Mouse (Mus musculus): ENCODE results near the gene Vgll3. TPM values are rescaled to one million over a fixed set of nuclear protein-coding genes. Genes with fewer than 3 reads are reported as not detected.
A peak's percentile ranks its signal among the peaks of the same experiment; 100 is the strongest.

The Vgll3 gene
- 5.8 and 6.5 TPM in 2 replicates for polyA plus RNA-seq (2015; fragmentation: Nextera tagmentation; extraction: Ambion mirVana)

- Histone ChIP-seq H3K27ac (ENCODE audit: low read length) (peak within 1 kb of the TSS; percentile 52), H3K4me1 (ENCODE audit: control insufficient read depth, insufficient read depth, low read length) (no peaks in the 10 kb centered on the region), H3K4me2 (ENCODE audit: low read depth, low read length) (peak within 1 kb of the TSS; percentile 87), H3K27me3 (ENCODE audit: control insufficient read depth, insufficient read depth, low read length) (no peaks in the 10 kb centered on the region), H3K4me3 (replicated peaks; ENCODE audit: low read length) (peak within 1 kb of the TSS; percentile 71), H3K9me3 (replicated peaks; ENCODE audit: control insufficient read depth, low read length) (no peaks in the 10 kb centered on the region), H3K9ac (ENCODE audit: low read length) (peak within 1 kb of the TSS; percentile 80), H3K36me3 (ENCODE audit: control insufficient read depth, insufficient read depth, low read length) (no peaks in the 10 kb centered on the region)
- under 1% methylated on average over 84 of the region's 86 CpGs for WGBS
- peak; percentile 96 for ATAC-seq (ENCODE audit: insufficient read depth, low FRiP score)
Measured at GRCm38 (mm10) chr16:65814918-65815881, at the start of gene Vgll3. Vgll3 (plus strand) TSS chr16:65815257.

DNA sequence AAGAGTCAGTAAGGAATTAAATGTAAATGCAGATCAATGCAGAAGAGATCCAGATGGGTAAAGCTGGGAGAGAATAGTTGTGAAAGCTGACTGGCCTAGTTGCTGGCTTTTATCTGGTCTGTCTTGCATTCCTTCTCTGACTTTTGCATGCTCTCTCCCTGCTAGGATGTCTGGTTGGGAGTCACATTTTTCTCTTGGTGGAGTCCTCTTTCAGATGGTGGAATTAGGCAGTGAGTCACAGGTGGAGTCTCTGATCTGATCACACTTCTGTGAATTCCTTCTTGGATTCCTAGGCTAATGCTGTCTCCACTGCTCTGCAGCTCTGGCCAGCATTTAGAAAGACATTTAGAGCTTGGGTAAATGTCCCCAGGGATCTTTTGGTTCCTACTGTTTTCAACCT lies 49.1 kb upstream of the Vgll3 start:
- Histone ChIP-seq H3K36me3 (ENCODE audit: control insufficient read depth, insufficient read depth, low read length) (no peaks in the 10 kb centered on the region), H3K27ac (ENCODE audit: low read length) (no peak overlapping the region), H3K4me2 (ENCODE audit: low read depth, low read length) (no peak overlapping the region), H3K27me3 (ENCODE audit: control insufficient read depth, insufficient read depth, low read length) (no peaks in the 10 kb centered on the region), H3K9ac (ENCODE audit: low read length) (no peak overlapping the region), H3K4me1 (ENCODE audit: control insufficient read depth, insufficient read depth, low read length) (no peaks in the 10 kb centered on the region), H3K9me3 (replicated peaks; ENCODE audit: control insufficient read depth, low read length) (no peaks in the 10 kb centered on the region), H3K4me3 (replicated peaks; ENCODE audit: low read length) (no peak overlapping the region)
- ATAC-seq (ENCODE audit: insufficient read depth, low FRiP score), result no peak

DNA sequence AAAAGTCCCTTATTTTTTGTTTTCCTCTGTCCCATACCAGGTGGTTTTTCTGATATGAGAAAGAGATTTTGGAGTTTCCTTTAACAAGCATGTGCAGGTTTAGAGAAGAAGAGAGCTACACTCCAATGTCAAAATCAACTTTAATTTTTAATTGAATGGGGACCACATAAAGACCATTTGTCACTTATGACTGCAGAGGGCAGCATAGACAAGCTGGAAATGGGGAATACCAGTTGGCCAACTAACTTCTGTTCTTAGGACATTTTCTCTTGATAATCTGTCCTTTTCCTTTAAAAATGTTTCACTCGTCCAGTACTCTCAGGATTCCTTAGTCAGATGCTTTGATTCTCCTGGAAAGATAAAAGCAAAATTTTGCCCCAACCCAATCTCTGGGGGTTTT lies 29.1 kb upstream of the Vgll3 start:
- no peaks in the 10 kb centered on the region for H3K9me3 ChIP-seq (replicated peaks; ENCODE audit: control insufficient read depth, low read length)
- H3K4me1 ChIP-seq (ENCODE audit: control insufficient read depth, insufficient read depth, low read length), result no peaks in the 10 kb centered on the region
- no peak overlapping the region for H3K27ac ChIP-seq (ENCODE audit: low read length)
- no peaks in the 10 kb centered on the region for H3K27me3 ChIP-seq (ENCODE audit: control insufficient read depth, insufficient read depth, low read length)
- H3K4me2 ChIP-seq (ENCODE audit: low read depth, low read length), result no peak overlapping the region
- no peak for ATAC-seq (ENCODE audit: insufficient read depth, low FRiP score)
- no peak overlapping the region for H3K4me3 ChIP-seq (replicated peaks; ENCODE audit: low read length)
- no peak overlapping the region for H3K9ac ChIP-seq (ENCODE audit: low read length)
- H3K36me3 ChIP-seq (ENCODE audit: control insufficient read depth, insufficient read depth, low read length), result no peaks in the 10 kb centered on the region
- 43% methylated on average over 1 of the region's 1 CpGs for WGBS

- no peak for ATAC-seq (ENCODE audit: insufficient read depth, low FRiP score)
- WGBS, result 31% methylated on average over 3 of the region's 3 CpGs
- H3K4me1 ChIP-seq (ENCODE audit: control insufficient read depth, insufficient read depth, low read length), result no peaks in the 10 kb centered on the region
- no peaks in the 10 kb centered on the region for H3K27me3 ChIP-seq (ENCODE audit: control insufficient read depth, insufficient read depth, low read length)
- H3K36me3 ChIP-seq (ENCODE audit: control insufficient read depth, insufficient read depth, low read length), result no peaks in the 10 kb centered on the region
- H3K4me2 ChIP-seq (ENCODE audit: low read depth, low read length), result peak overlapping the region; percentile 87
- H3K27ac ChIP-seq (ENCODE audit: low read length), result no peak overlapping the region
- peak overlapping the region; percentile 71 for H3K4me3 ChIP-seq (replicated peaks; ENCODE audit: low read length)
- no peaks in the 10 kb centered on the region for H3K9me3 ChIP-seq (replicated peaks; ENCODE audit: control insufficient read depth, low read length)
- peak overlapping the region; percentile 80 for H3K9ac ChIP-seq (ENCODE audit: low read length)
Measured at GRCm38 (mm10) chr16:65816059-65816458, 1.0 kb downstream of the Vgll3 start.

DNA sequence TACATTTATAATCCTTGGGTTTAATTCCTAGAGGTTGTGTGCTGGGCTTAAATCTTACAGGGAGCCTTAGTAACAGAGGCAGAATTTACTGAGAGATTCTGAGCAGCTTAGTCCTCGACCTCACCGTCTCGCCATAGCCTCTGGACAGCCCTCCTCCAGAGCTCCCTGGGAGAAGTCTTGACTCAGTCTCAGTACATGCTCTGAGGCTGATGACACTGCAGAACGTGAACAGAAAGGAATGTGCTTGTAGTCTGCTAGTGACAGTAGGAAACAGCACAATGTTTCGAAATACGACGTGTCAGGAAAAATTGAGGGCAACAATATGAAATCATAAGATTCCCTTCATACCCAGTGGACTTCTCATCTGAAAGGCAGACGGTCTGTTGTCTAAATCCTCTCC lies 3.7 kb downstream of the Vgll3 start:
- Histone ChIP-seq H3K27ac (ENCODE audit: low read length) (no peak overlapping the region), H3K36me3 (ENCODE audit: control insufficient read depth, insufficient read depth, low read length) (no peaks in the 10 kb centered on the region), H3K9ac (ENCODE audit: low read length) (no peak overlapping the region), H3K4me1 (ENCODE audit: control insufficient read depth, insufficient read depth, low read length) (no peaks in the 10 kb centered on the region), H3K4me3 (replicated peaks; ENCODE audit: low read length) (no peak overlapping the region), H3K9me3 (replicated peaks; ENCODE audit: control insufficient read depth, low read length) (no peaks in the 10 kb centered on the region), H3K27me3 (ENCODE audit: control insufficient read depth, insufficient read depth, low read length) (no peaks in the 10 kb centered on the region), H3K4me2 (ENCODE audit: low read depth, low read length) (no peak overlapping the region)
- WGBS, result 65% methylated on average over 8 of the region's 8 CpGs
- ATAC-seq (ENCODE audit: insufficient read depth, low FRiP score), result no peak

DNA sequence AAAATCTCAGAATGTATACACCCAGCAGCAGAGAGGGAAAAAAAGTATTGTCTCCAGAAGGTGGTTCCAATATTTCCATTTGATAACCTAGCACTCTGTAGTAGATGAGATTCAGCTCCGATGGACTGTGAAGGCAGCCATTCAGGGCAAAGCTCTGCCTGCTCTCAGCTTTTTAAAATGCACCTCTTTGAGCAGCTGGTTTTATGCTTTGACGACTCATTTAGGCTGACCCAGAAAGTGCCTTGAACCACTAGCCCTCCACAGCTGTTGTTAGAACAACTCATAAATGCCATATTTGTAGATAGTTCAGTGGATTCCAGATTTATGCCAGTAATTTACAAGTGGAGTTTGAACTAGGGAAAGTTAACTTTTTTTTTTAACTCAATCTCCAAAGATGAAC lies 5.7 kb downstream of the Vgll3 start:
- 58% methylated on average over 2 of the region's 2 CpGs for WGBS
- no peak for ATAC-seq (ENCODE audit: insufficient read depth, low FRiP score)
- Histone ChIP-seq H3K27ac (ENCODE audit: low read length) (no peak overlapping the region), H3K27me3 (ENCODE audit: control insufficient read depth, insufficient read depth, low read length) (no peaks in the 10 kb centered on the region), H3K9me3 (replicated peaks; ENCODE audit: control insufficient read depth, low read length) (no peaks in the 10 kb centered on the region), H3K36me3 (ENCODE audit: control insufficient read depth, insufficient read depth, low read length) (no peaks in the 10 kb centered on the region), H3K4me2 (ENCODE audit: low read depth, low read length) (no peak overlapping the region), H3K4me3 (replicated peaks; ENCODE audit: low read length) (no peak overlapping the region), H3K9ac (ENCODE audit: low read length) (no peak overlapping the region), H3K4me1 (ENCODE audit: control insufficient read depth, insufficient read depth, low read length) (no peaks in the 10 kb centered on the region)

DNA sequence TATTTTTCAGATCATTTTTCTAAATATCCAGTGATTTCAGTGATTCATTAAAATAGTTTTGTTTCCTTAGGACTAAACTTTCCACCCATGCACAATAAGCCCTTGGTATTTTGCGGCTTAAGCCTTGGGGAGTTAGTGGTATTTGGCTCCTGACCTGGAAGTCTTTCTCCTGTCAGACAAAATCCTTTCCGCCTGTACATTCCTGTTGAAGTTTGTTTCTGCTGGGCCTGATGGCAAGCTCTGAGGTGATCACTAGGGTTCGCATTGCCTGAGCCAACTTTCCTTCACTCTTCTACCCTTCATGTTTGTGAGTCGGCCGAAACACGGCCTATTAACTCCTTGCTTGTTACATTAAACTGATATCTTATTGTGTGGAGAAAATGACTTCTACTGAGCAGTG lies 8.7 kb downstream of the Vgll3 start:
- no peak overlapping the region for H3K4me3 ChIP-seq (replicated peaks; ENCODE audit: low read length)
- H3K4me2 ChIP-seq (ENCODE audit: low read depth, low read length), result no peak overlapping the region
- WGBS, result 70% methylated on average over 6 of the region's 6 CpGs
- ATAC-seq (ENCODE audit: insufficient read depth, low FRiP score), result no peak
- H3K27me3 ChIP-seq (ENCODE audit: control insufficient read depth, insufficient read depth, low read length), result no peaks in the 10 kb centered on the region
- no peaks in the 10 kb centered on the region for H3K4me1 ChIP-seq (ENCODE audit: control insufficient read depth, insufficient read depth, low read length)
- H3K36me3 ChIP-seq (ENCODE audit: control insufficient read depth, insufficient read depth, low read length), result no peaks in the 10 kb centered on the region
- H3K9ac ChIP-seq (ENCODE audit: low read length), result no peak overlapping the region
- H3K9me3 ChIP-seq (replicated peaks; ENCODE audit: control insufficient read depth, low read length), result no peaks in the 10 kb centered on the region
- no peak overlapping the region for H3K27ac ChIP-seq (ENCODE audit: low read length)

DNA sequence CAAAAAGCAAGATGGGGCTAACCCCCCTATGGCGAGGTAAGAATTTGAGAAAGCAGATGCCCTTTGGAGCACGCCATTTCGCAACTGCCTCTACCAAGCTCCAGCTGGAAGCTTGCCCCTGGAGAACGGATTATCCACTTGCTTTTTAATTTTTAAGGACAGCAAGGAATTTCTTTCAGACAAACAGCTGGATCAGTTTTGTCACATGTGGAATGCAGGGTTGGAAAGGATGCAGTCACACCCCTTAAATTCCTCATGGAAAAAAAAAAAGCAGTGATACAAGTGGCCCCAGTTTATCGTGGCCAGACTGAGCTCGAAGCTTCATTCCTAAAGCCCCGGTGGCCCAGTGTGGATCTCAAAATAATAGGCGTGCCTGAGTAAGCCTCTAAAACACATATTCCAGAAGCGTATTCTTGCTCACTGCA lies 13.1 kb downstream of the Vgll3 start:
- H3K4me1 ChIP-seq (ENCODE audit: control insufficient read depth, insufficient read depth, low read length), result no peaks in the 10 kb centered on the region
- no peak for ATAC-seq (ENCODE audit: insufficient read depth, low FRiP score)
- no peaks in the 10 kb centered on the region for H3K27me3 ChIP-seq (ENCODE audit: control insufficient read depth, insufficient read depth, low read length)
- no peak overlapping the region for H3K4me2 ChIP-seq (ENCODE audit: low read depth, low read length)
- WGBS, result 72% methylated on average over 9 of the region's 9 CpGs
- no peak overlapping the region for H3K4me3 ChIP-seq (replicated peaks; ENCODE audit: low read length)
- H3K9me3 ChIP-seq (replicated peaks; ENCODE audit: control insufficient read depth, low read length), result no peaks in the 10 kb centered on the region
- H3K9ac ChIP-seq (ENCODE audit: low read length), result no peak overlapping the region
- H3K36me3 ChIP-seq (ENCODE audit: control insufficient read depth, insufficient read depth, low read length), result no peaks in the 10 kb centered on the region
- no peak overlapping the region for H3K27ac ChIP-seq (ENCODE audit: low read length)

- Histone ChIP-seq H3K27ac (ENCODE audit: low read length) (no peak overlapping the region), H3K9me3 (replicated peaks; ENCODE audit: control insufficient read depth, low read length) (no peaks in the 10 kb centered on the region), H3K9ac (ENCODE audit: low read length) (no peak overlapping the region), H3K4me1 (ENCODE audit: control insufficient read depth, insufficient read depth, low read length) (no peaks in the 10 kb centered on the region), H3K4me2 (ENCODE audit: low read depth, low read length) (no peak overlapping the region), H3K27me3 (ENCODE audit: control insufficient read depth, insufficient read depth, low read length) (no peaks in the 10 kb centered on the region), H3K36me3 (ENCODE audit: control insufficient read depth, insufficient read depth, low read length) (no peaks in the 10 kb centered on the region), H3K4me3 (replicated peaks; ENCODE audit: low read length) (no peak overlapping the region)
- ATAC-seq (ENCODE audit: insufficient read depth, low FRiP score), result no peak
- WGBS, result 79% methylated on average over 6 of the region's 6 CpGs
Measured at GRCm38 (mm10) chr16:65829096-65829495, 14.0 kb downstream of the Vgll3 start.

Data from stomach, embryonic 16.5 days (tissue).